Mouse (Mus musculus) lung, postnatal 10 days (tissue): ENCODE measurements around the gene Rhag.

ENCODE experiments used
- DNase-seq: peaks from one replicate; pipeline ENCODE4 v3.0.0; 2021

Rhag gene

GRCm38 (mm10) chr17:40875568-40875967 is 64.6 kb downstream of the Rhag start:
- no peak for DNase-seq

DNA sequence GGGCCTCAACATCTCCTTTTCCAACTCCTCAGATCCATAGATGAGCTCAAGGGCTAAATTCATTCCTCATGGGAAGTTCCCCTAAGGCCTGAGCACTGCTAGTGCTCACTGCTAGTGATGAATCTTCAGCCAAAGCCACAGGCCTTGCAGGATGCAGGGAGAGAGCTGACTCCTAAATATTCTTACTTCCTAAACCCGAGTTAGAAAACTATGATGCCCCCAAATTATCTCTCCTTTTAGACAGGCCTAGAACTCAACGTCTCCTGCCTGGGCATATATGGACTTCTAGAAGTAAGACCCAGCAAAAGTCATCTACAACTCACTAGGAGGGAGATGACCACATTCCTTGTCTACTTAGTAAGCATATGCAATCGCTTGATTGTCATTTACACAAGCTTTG is 66.8 kb downstream of the Rhag start:
- no peak for DNase-seq

GRCm38 (mm10) chr17:40879528-40879923 is 68.6 kb downstream of the Rhag start:
- no peak for DNase-seq

DNA sequence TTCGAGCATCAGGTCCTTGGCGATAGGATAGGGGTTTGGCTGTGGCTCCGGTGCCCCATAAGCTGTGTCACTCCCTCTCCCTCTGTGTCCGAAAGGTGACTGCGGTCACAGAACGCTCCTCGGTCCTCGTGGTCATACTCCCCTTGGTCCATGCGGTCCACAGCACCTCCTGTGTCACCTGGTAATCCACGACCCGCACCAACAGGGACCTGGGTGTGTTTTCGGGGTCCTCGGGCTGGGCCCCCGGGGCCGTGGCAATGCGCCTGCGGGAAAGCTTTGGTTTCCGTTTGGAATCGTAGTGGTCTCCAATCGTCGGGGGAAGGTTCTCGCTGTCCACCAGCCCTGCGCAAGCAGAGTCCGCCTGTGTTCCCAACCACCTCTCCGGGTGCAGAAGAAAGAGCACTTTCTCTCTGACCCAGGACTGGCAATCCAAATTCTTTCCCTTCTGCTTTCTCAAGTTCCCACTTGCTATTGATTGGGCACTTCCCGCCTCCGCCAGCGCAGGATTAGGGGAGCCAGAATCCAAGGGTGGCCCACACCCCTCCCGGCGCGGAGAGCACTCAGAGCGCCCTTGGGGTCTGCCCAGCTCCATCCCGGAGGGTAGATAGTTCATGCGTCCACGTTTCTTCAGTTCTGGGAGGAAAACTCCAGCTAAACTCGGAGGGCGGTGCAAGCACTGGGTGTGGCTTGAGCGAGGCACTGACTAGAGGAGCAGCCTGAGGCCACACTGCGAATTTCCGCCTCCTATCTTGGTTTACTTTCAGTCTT is 69.2 kb downstream of the Rhag start, which contains the start of gene 9130008F23Rik:
Gene 9130008F23Rik (minus strand): TSS at position 636 of the 768 bp plus-strand sequence.
- DNase-seq: peak; percentile 69

- DNase-seq: no peak
Measured at GRCm38 (mm10) chr17:40882172-40882571, 71.2 kb downstream of the Rhag start.

DNA sequence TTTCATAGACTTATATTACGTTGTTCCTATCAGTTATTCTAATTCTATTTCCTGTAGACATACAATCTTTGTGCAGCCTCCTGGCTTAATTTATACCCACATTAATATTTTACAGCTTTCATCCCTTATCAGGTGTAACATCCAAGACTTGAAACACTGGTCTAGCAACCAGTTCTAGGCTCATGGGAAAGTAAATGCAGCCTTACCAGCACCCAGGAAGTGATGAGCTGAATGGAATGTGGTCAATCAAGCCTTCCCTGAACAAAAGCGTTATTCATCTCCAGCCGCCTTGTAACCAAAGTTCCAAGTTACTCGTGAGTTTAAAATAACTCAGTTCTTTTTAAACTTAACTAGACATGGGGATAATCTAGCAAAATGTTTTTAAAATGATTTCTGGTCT is 74.2 kb downstream of the Rhag start:
- no peak for DNase-seq

DNA sequence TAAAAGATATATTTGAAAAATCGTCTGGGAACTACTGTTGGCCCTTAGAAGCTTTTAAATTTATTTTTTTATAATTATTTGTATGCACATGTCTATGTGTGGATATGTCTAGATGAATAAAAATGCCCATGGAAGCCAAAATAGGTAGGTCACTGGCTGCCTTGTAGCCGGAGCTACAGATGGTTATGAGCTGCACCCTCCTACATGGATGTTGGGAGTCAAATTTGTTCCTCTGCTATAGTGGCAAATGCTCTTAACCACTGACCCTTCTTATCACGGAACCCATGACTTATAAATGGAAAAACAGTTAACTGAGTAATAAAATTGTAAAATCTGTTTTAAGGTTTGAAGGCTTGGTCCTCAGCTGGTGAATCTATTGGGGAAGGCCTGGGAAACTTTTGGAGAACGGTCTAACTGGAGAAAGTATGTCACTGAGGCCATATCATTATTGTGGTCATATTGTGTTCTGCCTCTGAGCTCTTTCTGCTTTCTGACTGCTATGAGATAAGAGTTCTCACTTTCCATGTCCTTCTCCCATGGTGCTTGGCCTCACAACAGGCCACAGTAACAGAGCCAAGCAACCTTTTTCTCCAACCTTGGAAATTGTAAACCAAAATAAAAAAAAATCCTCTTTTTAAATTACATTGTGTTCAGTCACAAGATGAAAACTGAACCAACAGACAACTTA is 77.1 kb downstream of the Rhag start:
- no peak for DNase-seq
